Mouse (Mus musculus) ES-CJ7 (cell line): Measurements from ENCODE around the gene Ppp1r9a.
A peak's percentile ranks its signal among the peaks of the same experiment; 100 is the strongest.

Experiments used
- DNase-seq: peaks from one replicate; pipeline ENCODE4 v3.0.0; 2011; ENCODE audit warnings: low read depth, low spot score

Ppp1r9a gene

GRCm38 (mm10) chr6:5103769-5104168 is 201.1 kb downstream of the Ppp1r9a start:
- no peak for DNase-seq

- DNase-seq = no peak
Observed at GRCm38 (mm10) chr6:5104238-5104637, 201.5 kb downstream of the Ppp1r9a start.

- no peak for DNase-seq
Observed at GRCm38 (mm10) chr6:5108494-5108893, 205.8 kb downstream of the Ppp1r9a start.

- peak; percentile 94 for DNase-seq
Observed at GRCm38 (mm10) chr6:5109925-5110714, 207.4 kb downstream of the Ppp1r9a start.

GRCm38 (mm10) chr6:5110715-5111048 is 208.0 kb downstream of the Ppp1r9a start:
- DNase-seq = no peak

- no peak for DNase-seq
Observed at GRCm38 (mm10) chr6:5113103-5113502, 210.4 kb downstream of the Ppp1r9a start.

- DNase-seq = no peak
Observed at GRCm38 (mm10) chr6:5113734-5114133, 211.0 kb downstream of the Ppp1r9a start.

GRCm38 (mm10) chr6:5114857-5115256 is 212.1 kb downstream of the Ppp1r9a start:
- no peak for DNase-seq

- DNase-seq = peak; percentile 96
Observed at GRCm38 (mm10) chr6:5119181-5119910, 216.6 kb downstream of the Ppp1r9a start.

- DNase-seq = no peak
Observed at GRCm38 (mm10) chr6:5120229-5120628, 217.5 kb downstream of the Ppp1r9a start.

- no peak for DNase-seq
Observed at GRCm38 (mm10) chr6:5129364-5130093, 226.8 kb downstream of the Ppp1r9a start.

- no peak for DNase-seq
Observed at GRCm38 (mm10) chr6:5134986-5135385, 232.3 kb downstream of the Ppp1r9a start.

GRCm38 (mm10) chr6:5136046-5136445 is 233.3 kb downstream of the Ppp1r9a start:
- no peak for DNase-seq

GRCm38 (mm10) chr6:5138875-5139631 is 236.3 kb downstream of the Ppp1r9a start:
- no peak for DNase-seq

GRCm38 (mm10) chr6:5139666-5140065 is 236.9 kb downstream of the Ppp1r9a start:
- no peak for DNase-seq

GRCm38 (mm10) chr6:5147488-5148142 is 244.9 kb downstream of the Ppp1r9a start:
- no peak for DNase-seq

GRCm38 (mm10) chr6:5149941-5150340 is 247.2 kb downstream of the Ppp1r9a start:
- no peak for DNase-seq

GRCm38 (mm10) chr6:5151171-5151570 is 248.5 kb downstream of the Ppp1r9a start:
- DNase-seq = no peak

- DNase-seq = no peak
Observed at GRCm38 (mm10) chr6:5152185-5152584, 249.5 kb downstream of the Ppp1r9a start.

GRCm38 (mm10) chr6:5154786-5155185 is 252.1 kb downstream of the Ppp1r9a start:
- no peak for DNase-seq

GRCm38 (mm10) chr6:5155313-5155927 is 252.7 kb downstream of the Ppp1r9a start:
- no peak for DNase-seq
